Mouse (Mus musculus): ENCODE results near the gene Msl3. TPM values are rescaled to one million over a fixed set of nuclear protein-coding genes. Genes with fewer than 3 reads are reported as not detected.
A peak's percentile ranks its signal among the peaks of the same experiment; 100 is the strongest.
"Not testable (repeated sequence)": the region's sequence is repeated elsewhere in the genome, so short reads cannot be mapped to it uniquely, and the experiment has no call there.

The Msl3 gene
- polyA plus RNA-seq (2012; rRNA removed) = 14.6 and 15.4 TPM in 2 replicates

GRCm38 (mm10) chrX:168673525-168674406, at the start of gene Msl3:
Msl3 (minus strand) TSS chrX:168673898.
- DNase-seq (ENCODE audit: low read depth) = no peak

GRCm38 (mm10) chrX:168717969-168718368, 44.3 kb upstream of the Msl3 start:
- DNase-seq (ENCODE audit: low read depth) = no peak

GRCm38 (mm10) chrX:168674407-168674962, 787 bp upstream of the Msl3 start:
- DNase-seq (ENCODE audit: low read depth) = no peak

GRCm38 (mm10) chrX:168672913-168673524, 679 bp downstream of the Msl3 start:
- no peak for DNase-seq (ENCODE audit: low read depth)

- DNase-seq (ENCODE audit: low read depth) = no peak
Measured at GRCm38 (mm10) chrX:168672425-168672824, 1.3 kb downstream of the Msl3 start.

- no peak for DNase-seq (ENCODE audit: low read depth)
Measured at GRCm38 (mm10) chrX:168663982-168664689, 9.6 kb downstream of the Msl3 start.

GRCm38 (mm10) chrX:168660236-168660635, 13.5 kb downstream of the Msl3 start:
- no peak for DNase-seq (ENCODE audit: low read depth)

- not testable (repeated sequence) for DNase-seq (ENCODE audit: low read depth)
Measured at GRCm38 (mm10) chrX:168659803-168660202, 13.9 kb downstream of the Msl3 start.

- DNase-seq (ENCODE audit: low read depth) = no peak
Measured at GRCm38 (mm10) chrX:168659275-168659674, 14.4 kb downstream of the Msl3 start.

- DNase-seq (ENCODE audit: low read depth) = no peak
Measured at GRCm38 (mm10) chrX:168657795-168658194, 15.9 kb downstream of the Msl3 start.

GRCm38 (mm10) chrX:168649336-168649735, 24.4 kb downstream of the Msl3 start:
- no peak for DNase-seq (ENCODE audit: low read depth)

- DNase-seq (ENCODE audit: low read depth) = no peak
Measured at GRCm38 (mm10) chrX:168647746-168648145, 26.0 kb downstream of the Msl3 start.

GRCm38 (mm10) chrX:168643451-168643850, 30.2 kb downstream of the Msl3 start:
- no peak for DNase-seq (ENCODE audit: low read depth)

- peak; percentile 12 for DNase-seq (ENCODE audit: low read depth)
Measured at GRCm38 (mm10) chrX:168639556-168640356, 33.9 kb downstream of the Msl3 start.

Other genes with a start within 250 kb of the Msl3 start
- 2.1 and 2.5 TPM in 2 replicates for gene Frmpd4, start 96.7 kb downstream of the Msl3 start, polyA plus RNA-seq (2012; rRNA removed)
- 1.8 and 2.0 TPM in 2 replicates for gene Arhgap6, start 121.2 kb upstream of the Msl3 start, polyA plus RNA-seq (2012; rRNA removed)